Mouse (Mus musculus): Measurements from ENCODE around the gene C1rl.

- no peak for TF ChIP-seq CTCF (IDR thresholded peaks at IDR 0.05; ENCODE audit: control insufficient read depth, insufficient read depth, insufficient replicate concordance, low read depth, low read length)
- no peak for TF ChIP-seq POLR2A (IDR thresholded peaks at IDR 0.05; ENCODE audit: control insufficient read depth, low read depth, low read length)
These were observed 27.6 kb upstream of the C1rl start for GRCm38 (mm10) chr6:124465299-124465698.

Data from testis, adult 2 months (tissue).